Mouse (Mus musculus) urinary bladder, postnatal 14 days (tissue): ENCODE measurements around the gene Mrtfb.

Experiments
- DNase-seq: peaks from one replicate; pipeline ENCODE4 v3.0.0; 2021; ENCODE audit warnings: low spot score

The Mrtfb gene

GRCm38 (mm10) chr16:13351268-13351667 lies 95.0 kb downstream of the Mrtfb start:
- DNase-seq = no peak

DNA sequence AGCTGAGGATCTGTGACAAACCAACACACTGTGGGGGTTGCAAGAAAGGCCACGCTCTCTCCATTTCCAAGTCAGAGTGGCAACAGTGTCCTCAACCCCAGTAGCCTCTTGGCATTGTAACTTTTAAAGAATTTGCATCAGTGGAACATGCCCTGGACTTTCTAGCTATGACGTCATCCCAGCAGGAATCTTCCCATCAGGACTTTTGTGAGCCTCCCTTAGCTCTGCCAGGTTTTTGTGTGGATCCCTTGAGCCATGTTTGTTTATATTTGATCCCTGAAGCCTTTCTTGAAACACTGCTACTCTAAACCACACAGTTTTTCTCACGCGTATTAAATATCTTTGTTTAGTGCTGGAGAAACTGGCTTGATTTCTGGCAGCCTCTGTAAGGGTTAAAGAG lies 97.6 kb downstream of the Mrtfb start:
- no peak for DNase-seq

GRCm38 (mm10) chr16:13354431-13354830 lies 98.2 kb downstream of the Mrtfb start:
- no peak for DNase-seq

GRCm38 (mm10) chr16:13357806-13358679 lies 101.8 kb downstream of the Mrtfb start:
- peak; percentile 68 for DNase-seq

DNA sequence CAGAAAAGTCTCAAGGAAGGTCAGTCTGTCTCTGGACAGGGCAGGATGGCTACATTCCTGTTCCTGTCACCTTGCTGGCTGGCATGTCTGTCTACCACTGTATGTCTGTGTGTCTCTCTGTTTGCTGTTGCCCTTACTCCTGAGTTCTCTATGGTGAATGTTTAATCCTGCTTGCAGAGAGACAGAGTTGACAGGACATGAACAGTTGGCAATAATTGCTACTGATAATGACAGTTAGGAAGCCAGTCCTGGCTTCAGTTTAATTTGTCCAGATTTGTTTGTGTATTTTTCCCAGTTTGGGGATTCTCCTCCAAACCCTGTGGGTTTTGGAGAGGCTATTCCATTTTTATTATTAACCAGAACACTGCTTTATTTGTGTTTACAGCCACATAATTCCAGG lies 102.5 kb downstream of the Mrtfb start:
- DNase-seq = no peak

DNA sequence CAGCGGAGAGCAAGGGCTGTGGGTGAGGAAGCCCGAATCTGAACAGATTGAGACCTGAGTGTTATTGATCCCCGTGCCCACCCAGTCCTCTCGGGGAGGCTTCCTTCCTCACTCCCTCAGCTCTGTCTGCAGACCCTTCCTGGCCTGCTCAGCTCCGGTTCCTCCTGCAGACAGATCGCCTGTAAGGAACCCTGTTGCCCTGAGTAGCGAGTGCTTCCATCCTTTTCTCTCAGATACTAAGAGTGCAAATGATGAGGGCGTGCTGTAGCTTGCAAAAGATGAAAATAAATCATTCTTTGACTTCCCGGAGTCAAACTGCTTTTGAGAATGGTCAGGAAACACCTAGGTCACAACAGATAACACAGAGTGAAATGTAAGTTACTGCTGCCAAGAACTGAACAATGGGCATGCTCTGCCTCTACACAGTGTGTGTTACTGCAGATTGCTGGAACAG lies 103.2 kb downstream of the Mrtfb start:
- no peak for DNase-seq

GRCm38 (mm10) chr16:13360208-13360607 lies 103.9 kb downstream of the Mrtfb start:
- DNase-seq = no peak

DNA sequence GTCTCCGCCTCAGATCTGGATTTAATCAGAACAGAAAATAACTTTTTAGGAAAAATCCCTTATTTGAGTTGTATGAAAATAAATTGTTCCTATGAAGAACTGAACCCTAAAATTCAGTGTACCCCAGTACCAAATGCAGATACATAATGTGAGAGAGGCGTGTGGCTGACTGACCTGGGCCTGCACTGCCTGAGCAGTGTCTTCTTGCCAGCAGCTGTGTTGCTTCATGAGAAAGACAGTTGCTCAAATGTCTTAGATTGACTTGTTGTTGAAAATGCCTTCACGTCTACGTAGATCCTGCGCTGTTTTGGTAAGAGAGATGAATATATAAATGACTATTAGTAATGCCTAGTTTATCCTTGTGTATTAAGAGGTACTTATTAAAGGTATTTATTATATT lies 104.6 kb downstream of the Mrtfb start:
- DNase-seq = no peak

GRCm38 (mm10) chr16:13363141-13363540 lies 106.9 kb downstream of the Mrtfb start:
- no peak for DNase-seq

GRCm38 (mm10) chr16:13364145-13364544 lies 107.9 kb downstream of the Mrtfb start:
- DNase-seq = no peak

DNA sequence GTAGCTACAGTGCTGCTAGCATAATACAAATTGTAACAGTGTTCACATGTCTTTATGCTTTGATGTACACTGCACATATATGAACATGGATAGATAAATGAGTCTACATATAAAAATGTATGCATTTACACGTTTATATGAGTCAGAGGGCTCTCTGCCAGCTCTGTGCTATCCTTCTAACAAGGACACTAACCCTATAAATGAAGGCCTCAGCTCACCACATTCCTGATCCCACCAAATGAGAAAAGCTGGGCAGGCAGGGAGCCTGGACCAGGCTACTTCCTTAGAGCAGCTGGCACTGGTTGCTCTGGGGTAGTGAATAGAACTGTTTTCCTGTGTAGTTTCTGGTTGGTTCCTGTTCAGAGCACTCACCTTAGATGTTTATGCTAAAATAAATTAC lies 110.0 kb downstream of the Mrtfb start:
- DNase-seq = no peak

DNA sequence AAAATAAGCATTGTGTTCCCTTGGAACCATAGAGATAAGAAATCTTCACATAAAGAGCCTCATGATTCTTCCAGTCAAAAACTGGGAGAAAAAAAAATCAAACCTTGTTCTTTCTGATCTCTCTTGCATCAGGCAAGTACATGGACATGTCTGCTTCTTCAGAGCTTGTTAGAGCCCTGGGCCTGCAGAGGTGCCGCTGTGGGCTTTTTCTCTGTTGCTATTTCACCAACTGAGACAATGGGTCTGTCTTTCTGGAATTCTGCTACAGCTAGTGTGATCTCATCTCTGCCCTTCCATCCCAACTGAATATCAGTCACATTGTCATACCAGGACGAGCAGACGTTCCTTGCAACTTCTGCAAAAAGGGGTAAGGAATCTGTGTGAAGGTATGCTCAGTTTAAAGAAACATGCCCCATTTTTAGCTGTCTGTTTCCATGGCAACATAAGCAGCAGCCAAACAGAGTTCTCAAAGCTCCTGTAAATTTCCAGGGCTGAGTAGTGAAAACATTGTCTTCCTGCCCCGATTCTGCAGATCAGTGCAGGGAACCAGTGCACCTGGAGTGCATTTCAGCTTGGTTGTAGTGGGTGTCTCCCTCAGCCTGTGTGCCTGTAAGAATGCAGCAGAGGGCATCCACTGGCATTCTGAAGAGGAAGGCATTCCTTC lies 110.7 kb downstream of the Mrtfb start:
- DNase-seq = no peak

DNA sequence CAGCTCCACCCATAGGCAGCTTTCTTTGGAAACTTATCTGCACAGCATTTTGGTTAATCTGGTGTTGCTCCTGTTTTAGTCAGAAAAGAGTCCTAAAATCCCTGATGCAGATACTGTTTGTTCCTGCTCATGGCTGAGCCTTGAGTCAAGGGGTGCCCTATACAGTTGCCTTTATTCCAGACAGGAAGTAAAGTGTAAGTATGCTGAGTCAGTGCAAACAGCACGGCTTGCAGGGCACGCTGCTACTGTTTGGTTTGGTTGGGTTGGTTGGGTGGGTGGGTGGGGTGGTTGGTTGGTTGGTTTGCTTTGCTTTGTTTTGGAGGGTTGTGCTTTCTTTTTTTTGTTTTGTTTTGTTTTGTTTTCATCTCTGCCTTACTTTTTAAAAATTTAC lies 111.2 kb downstream of the Mrtfb start:
- DNase-seq = peak; percentile 21

GRCm38 (mm10) chr16:13368645-13369044 lies 112.4 kb downstream of the Mrtfb start:
- DNase-seq = no peak

- DNase-seq = peak; percentile 90
Observed at GRCm38 (mm10) chr16:13371740-13372287, 115.5 kb downstream of the Mrtfb start.

DNA sequence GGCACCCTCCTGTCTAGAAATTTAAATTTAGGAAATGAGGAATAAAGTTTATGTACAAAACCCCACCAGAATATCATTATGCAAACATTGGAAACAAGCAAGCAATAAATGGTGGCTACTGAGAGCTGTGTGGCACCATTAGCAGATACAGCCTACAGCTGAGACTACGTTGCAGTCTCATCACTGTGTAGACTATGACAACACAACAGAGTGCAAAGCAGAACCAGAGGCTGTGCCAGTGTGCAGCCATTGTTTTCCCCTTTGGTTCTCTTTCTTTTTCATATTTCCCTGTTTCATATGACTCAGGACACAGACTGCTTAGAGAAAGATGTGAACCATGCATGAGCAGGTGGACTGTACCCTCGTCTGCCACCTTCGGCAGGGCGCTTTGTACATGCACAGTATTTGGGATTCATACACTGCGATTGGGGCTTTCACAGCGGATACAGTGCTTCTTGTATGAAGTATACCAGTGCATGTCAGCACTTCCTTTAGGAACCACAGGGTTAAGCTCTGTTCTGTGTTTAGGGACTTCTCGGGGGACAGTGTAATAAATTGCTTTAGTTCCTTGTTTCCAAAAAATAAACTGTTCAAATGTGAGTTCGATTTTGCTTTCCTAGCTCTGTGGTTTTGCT lies 116.7 kb downstream of the Mrtfb start:
- no peak for DNase-seq

GRCm38 (mm10) chr16:13376947-13377486 lies 120.7 kb downstream of the Mrtfb start:
- DNase-seq = no peak

DNA sequence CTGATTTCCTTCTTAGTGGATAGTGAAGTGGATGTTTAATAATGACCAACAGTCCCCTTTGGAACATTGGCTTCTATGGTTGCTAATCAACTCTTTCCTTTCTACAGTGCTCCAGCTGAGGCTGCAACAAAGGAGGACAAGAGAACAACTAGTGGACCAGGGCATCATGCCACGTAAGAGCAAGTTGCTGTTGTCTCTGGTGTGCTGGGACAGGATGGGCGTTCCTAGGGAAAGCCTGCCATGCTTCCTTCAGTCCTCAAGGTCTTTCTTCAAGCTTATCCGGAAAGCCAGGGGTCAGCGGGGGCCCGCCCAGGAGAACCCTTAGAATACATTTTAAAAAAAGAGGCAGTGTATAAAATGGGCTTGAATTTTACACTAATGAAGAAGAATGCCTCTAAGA lies 121.9 kb downstream of the Mrtfb start:
- DNase-seq = no peak

- DNase-seq = no peak
Observed at GRCm38 (mm10) chr16:13379865-13380264, 123.6 kb downstream of the Mrtfb start.

- no peak for DNase-seq
Observed at GRCm38 (mm10) chr16:13381771-13382170, 125.5 kb downstream of the Mrtfb start.

DNA sequence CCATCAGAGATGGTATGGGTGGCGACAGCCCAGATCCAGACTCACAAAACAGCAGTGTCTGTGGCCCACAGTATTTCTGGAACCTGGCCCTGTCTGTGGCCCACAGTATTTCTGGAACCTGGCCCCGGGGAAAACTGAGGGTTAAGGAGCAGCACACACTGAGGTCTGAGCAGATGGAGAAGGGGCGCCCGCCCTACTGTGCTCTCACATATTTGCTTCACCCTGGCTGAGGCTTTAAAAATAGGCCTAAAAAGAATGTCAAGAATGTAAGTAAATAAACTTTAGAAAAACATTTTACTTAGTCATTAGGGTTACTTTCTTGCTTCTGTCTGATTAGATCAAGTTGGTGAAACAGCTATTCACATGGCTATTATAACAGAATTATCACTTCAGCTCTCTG lies 131.0 kb downstream of the Mrtfb start:
- DNase-seq = no peak

DNA sequence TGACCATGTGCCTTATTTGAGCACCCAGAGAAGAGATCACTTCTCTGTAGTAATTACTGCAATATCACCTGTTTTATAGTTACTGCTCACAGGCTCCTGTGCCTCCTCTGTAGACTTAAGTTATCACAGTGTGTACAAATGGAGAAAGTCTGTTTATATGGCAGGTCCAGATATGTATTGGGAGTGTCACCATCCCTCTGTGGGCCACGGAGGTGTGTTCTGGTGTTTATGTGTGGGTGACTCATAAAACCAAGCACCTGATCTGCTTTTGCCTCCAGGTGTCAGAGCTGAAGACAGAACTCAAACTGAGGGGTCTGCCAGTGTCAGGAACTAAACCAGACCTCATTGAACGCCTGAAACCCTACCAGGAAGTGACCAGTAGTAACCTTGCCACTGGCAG lies 144.1 kb downstream of the Mrtfb start:
- DNase-seq = no peak
